Mouse (Mus musculus) kidney, postnatal 14 days (tissue): ENCODE data around the gene Tsc22d3.
"Not testable (repeated sequence)": the region's sequence is repeated elsewhere in the genome, so short reads cannot be mapped to it uniquely, and the experiment has no call there.

Experiments
- DNase-seq: peaks from one replicate; pipeline ENCODE4 v3.0.0; 2022; ENCODE audit warnings: mixed read lengths

Gene Tsc22d3

GRCm38 (mm10) chrX:140565212-140565611 lies 35.2 kb downstream of the Tsc22d3 start:
- no peak for DNase-seq

- no peak for DNase-seq
These were observed 35.7 kb downstream of the Tsc22d3 start for GRCm38 (mm10) chrX:140564777-140565176.

GRCm38 (mm10) chrX:140558176-140558844 lies 42.1 kb downstream of the Tsc22d3 start:
- peak; percentile 86 for DNase-seq

- no peak for DNase-seq
These were observed 44.5 kb downstream of the Tsc22d3 start for GRCm38 (mm10) chrX:140555965-140556364.

GRCm38 (mm10) chrX:140555423-140555822 lies 45.0 kb downstream of the Tsc22d3 start:
- no peak for DNase-seq

GRCm38 (mm10) chrX:140547660-140548419 lies 52.6 kb downstream of the Tsc22d3 start:
- no peak for DNase-seq

- DNase-seq, result peak; percentile 67
These were observed 55.7 kb downstream of the Tsc22d3 start for GRCm38 (mm10) chrX:140544737-140545136.

GRCm38 (mm10) chrX:140542938-140543673 lies 57.4 kb downstream of the Tsc22d3 start:
- peak; percentile 88 for DNase-seq

GRCm38 (mm10) chrX:140542474-140542845 lies 58.0 kb downstream of the Tsc22d3 start:
- DNase-seq, result peak; percentile 60

GRCm38 (mm10) chrX:140541711-140542473 lies 58.6 kb downstream of the Tsc22d3 start:
- DNase-seq, result peak; percentile 34

GRCm38 (mm10) chrX:140540500-140541114 lies 59.9 kb downstream of the Tsc22d3 start:
- no peak for DNase-seq

- not testable (repeated sequence) for DNase-seq
These were observed 60.6 kb downstream of the Tsc22d3 start for GRCm38 (mm10) chrX:140539831-140540230.

- no peak for DNase-seq
These were observed 61.3 kb downstream of the Tsc22d3 start for GRCm38 (mm10) chrX:140539111-140539680.

GRCm38 (mm10) chrX:140538649-140539048 lies 61.8 kb downstream of the Tsc22d3 start:
- peak; percentile 36 for DNase-seq

GRCm38 (mm10) chrX:140537662-140538061 lies 62.8 kb downstream of the Tsc22d3 start:
- peak; percentile 44 for DNase-seq

- DNase-seq, result no peak
These were observed 65.0 kb downstream of the Tsc22d3 start for GRCm38 (mm10) chrX:140535487-140535886.

GRCm38 (mm10) chrX:140534306-140534705 lies 66.2 kb downstream of the Tsc22d3 start:
- DNase-seq, result no peak

GRCm38 (mm10) chrX:140532325-140532724 lies 68.1 kb downstream of the Tsc22d3 start:
- DNase-seq, result no peak

- no peak for DNase-seq
These were observed 69.1 kb downstream of the Tsc22d3 start for GRCm38 (mm10) chrX:140531356-140531755.

GRCm38 (mm10) chrX:140530632-140531031 lies 69.8 kb downstream of the Tsc22d3 start:
- no peak for DNase-seq

- DNase-seq, result peak; percentile 81
These were observed 71.3 kb downstream of the Tsc22d3 start for GRCm38 (mm10) chrX:140529074-140529561.

GRCm38 (mm10) chrX:140527231-140527630 lies 73.2 kb downstream of the Tsc22d3 start:
- DNase-seq, result peak; percentile 30
